Mouse (Mus musculus): ENCODE results near the gene Sec24c. TPM values are rescaled to one million over a fixed set of nuclear protein-coding genes. Genes with fewer than 3 reads are reported as not detected.
"Not testable (repeated sequence)": the region's sequence is repeated elsewhere in the genome, so short reads cannot be mapped to it uniquely, and the experiment has no call there.

Sec24c gene
- polyA plus RNA-seq, 1 experiment from 2014 or later, result 100 TPM

DNA sequence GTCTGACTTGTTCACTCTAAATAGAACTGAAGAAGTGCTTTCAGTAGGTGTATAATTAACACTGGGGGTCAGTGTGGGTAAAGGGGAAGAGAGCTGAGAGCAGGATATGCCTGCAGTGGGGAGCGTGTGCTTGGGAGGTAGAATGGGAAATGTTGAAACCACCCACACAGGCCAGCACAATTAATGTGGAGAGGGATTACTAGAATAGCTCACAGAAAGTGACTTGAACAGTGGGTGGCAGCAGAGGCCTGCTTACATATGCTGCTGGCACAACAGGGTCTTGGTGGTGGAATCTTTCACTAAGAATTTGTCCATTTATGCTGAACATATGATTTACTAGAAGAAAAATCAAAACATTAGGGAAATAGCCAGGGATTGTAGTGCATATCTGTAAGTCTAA is 22.9 kb downstream of the Sec24c start:
- H3K27ac ChIP-seq (ENCODE audit: low read depth), result no peak overlapping the region
- H3K36me3 ChIP-seq (ENCODE audit: insufficient read depth), result peaks cover 42% of the 10 kb centered on the region
- peak overlapping the region; percentile 90; the same call in 1 of the 2 replicates for H3K9ac ChIP-seq
- DNase-seq, result peak; percentile 82
- peak overlapping the region; percentile 76 for H3K4me2 ChIP-seq
- peaks cover 16% of the 10 kb centered on the region for H3K4me1 ChIP-seq (ENCODE audit: insufficient read depth)
- no peaks in the 10 kb centered on the region for H3K27me3 ChIP-seq (ENCODE audit: insufficient read depth, low read length)
- ATAC-seq (ENCODE audit: insufficient read depth), result no peak
- no peaks in the 10 kb centered on the region for H3K9me3 ChIP-seq (ENCODE audit: low read depth, low read length)
- TF ChIP-seq CTCF (IDR thresholded peaks at IDR 0.05; ENCODE audit: low read depth), result peak; percentile 69
- peak overlapping the region; percentile 83 for H3K4me3 ChIP-seq (ENCODE audit: low read depth, low read length)
- 10% methylated on average over 1 of the region's 1 CpGs for WGBS

DNA sequence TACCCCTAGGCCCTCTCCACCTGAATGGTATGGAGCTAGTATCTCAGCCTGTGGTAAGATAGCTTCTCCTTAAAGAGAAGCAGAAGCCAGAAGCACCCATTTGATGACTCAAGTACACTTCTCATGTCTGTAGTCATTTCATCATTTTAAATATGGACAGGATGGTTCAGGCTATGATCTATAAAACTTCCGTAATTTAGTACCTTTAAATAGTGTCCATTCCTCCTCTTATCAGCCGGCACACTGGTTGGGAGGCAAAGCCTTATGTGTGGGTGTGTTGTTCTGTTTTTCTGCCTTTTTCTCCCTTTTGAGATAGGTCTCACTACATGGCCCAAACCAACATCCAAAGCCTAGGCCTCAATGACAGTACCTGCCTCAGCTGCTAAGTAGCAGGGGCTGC is 24.4 kb downstream of the Sec24c start:
- WGBS, result 82% methylated on average over 2 of the region's 2 CpGs
- 0 out of 2 replicates have a peak overlapping the region, but pooled peaks have one; percentile 76 for H3K4me2 ChIP-seq
- no peaks in the 10 kb centered on the region for H3K27me3 ChIP-seq (ENCODE audit: insufficient read depth, low read length)
- H3K27ac ChIP-seq (ENCODE audit: low read depth), result no peak overlapping the region
- H3K4me1 ChIP-seq (ENCODE audit: insufficient read depth), result peaks cover 16% of the 10 kb centered on the region
- ATAC-seq (ENCODE audit: insufficient read depth) (no peak), DNase-seq (no peak)
- H3K4me3 ChIP-seq (ENCODE audit: low read depth, low read length), result no peak overlapping the region
- H3K36me3 ChIP-seq (ENCODE audit: insufficient read depth), result peaks cover 26% of the 10 kb centered on the region
- no peak for TF ChIP-seq CTCF (IDR thresholded peaks at IDR 0.05; ENCODE audit: low read depth)
- H3K9ac ChIP-seq, result no peak overlapping the region
- H3K9me3 ChIP-seq (ENCODE audit: low read depth, low read length), result no peaks in the 10 kb centered on the region

DNA sequence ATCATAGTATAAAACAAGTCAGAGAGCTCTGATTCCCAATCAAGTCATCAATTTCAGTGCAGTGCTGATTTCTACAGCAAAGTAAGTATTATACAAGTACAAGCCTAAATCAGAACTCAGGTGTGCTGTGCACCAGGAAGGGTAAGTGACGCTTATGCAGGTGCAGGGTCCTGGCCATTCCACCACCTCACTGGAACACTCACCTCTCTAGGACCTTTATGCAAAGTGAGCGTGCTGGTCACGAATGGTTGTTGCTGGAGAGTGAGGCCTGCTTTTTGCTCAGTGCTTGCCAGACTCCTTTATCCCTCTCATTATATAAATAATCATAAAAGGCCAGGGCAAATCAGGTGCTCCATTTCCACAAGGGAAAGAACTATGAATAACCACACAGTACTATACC is 26.3 kb downstream of the Sec24c start:
- WGBS, result 76% methylated on average over 3 of the region's 3 CpGs
- Histone ChIP-seq H3K4me1 (ENCODE audit: insufficient read depth) (peaks cover 16% of the 10 kb centered on the region), H3K36me3 (ENCODE audit: insufficient read depth) (peaks cover 28% of the 10 kb centered on the region), H3K9ac (no peak overlapping the region), H3K27ac (ENCODE audit: low read depth) (no peak overlapping the region), H3K9me3 (ENCODE audit: low read depth, low read length) (no peaks in the 10 kb centered on the region), H3K27me3 (ENCODE audit: insufficient read depth, low read length) (no peaks in the 10 kb centered on the region), H3K4me2 (no peak overlapping the region), H3K4me3 (ENCODE audit: low read depth, low read length) (no peak overlapping the region)
- DNase-seq (no peak), ATAC-seq (ENCODE audit: insufficient read depth) (no peak)
- TF ChIP-seq CTCF (IDR thresholded peaks at IDR 0.05; ENCODE audit: low read depth), result no peak

DNA sequence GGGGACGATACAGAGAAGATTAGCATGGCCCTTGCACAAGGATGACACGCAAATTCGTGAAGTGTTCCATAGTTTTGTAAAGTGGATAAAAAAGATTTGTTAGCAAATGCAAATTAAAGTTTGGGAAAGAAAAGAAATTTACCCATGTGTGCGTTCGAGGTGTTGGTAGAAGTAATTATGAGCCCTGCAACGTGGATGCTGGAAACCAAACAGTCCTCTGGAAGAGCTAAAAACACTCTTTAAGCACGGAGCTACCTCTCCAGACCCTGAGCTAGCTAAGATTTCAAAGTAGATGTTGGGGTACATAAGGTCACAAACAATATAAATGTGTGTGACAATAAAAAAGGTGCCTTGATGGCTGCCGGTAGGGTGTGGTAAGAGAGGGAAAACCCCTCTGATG is 27.4 kb downstream of the Sec24c start:
- Histone ChIP-seq H3K27ac (ENCODE audit: low read depth) (peak overlapping the region; percentile 5; the same call in 1 of the 2 replicates), H3K4me1 (ENCODE audit: insufficient read depth) (peaks cover 10% of the 10 kb centered on the region), H3K27me3 (ENCODE audit: insufficient read depth, low read length) (no peaks in the 10 kb centered on the region), H3K9ac (peak overlapping the region; percentile 93; the same call in 1 of the 2 replicates), H3K4me2 (peak overlapping the region; percentile 74), H3K36me3 (ENCODE audit: insufficient read depth) (peaks cover 31% of the 10 kb centered on the region), H3K4me3 (ENCODE audit: low read depth, low read length) (peak overlapping the region; percentile 84), H3K9me3 (ENCODE audit: low read depth, low read length) (no peaks in the 10 kb centered on the region)
- WGBS, result 70% methylated on average over 8 of the region's 8 CpGs
- TF ChIP-seq CTCF (IDR thresholded peaks at IDR 0.05; ENCODE audit: low read depth), result no peak
- DNase-seq (no peak), ATAC-seq (ENCODE audit: insufficient read depth) (no peak)

DNA sequence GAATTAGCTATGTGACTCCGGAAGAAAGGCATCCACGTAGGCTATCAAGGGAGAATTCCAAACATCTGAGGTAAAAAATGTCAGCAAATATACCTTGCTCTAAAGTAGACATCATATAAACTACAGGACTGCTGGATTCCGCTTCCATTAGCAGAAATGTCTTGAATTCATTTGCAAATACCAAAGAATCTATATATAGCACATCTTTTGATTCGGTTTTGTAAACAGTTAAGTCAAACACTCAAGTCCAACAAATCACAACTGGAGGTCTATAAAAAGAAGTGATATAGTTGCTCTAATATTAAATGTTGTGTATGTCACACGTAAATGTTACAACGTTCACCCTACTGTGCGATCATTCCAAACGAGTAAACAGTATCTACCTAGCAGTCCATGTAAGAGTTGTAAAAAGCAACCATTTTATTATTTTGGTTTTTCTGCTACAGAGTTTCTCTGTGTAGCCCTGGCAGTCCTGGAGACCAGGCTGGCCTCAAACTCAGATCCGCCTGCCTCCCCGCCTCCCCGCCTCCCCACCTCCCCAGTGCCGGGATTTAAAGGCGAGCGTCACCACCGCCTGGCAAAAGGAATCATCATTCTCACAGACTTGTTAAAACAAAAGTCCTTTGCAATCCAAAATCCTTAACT is 28.1 kb downstream of the Sec24c start:
- ATAC-seq (ENCODE audit: insufficient read depth) (peak; percentile 35), DNase-seq (peak; percentile 40)
- Histone ChIP-seq H3K4me2 (peak overlapping the region; percentile 74), H3K36me3 (ENCODE audit: insufficient read depth) (peaks cover 31% of the 10 kb centered on the region), H3K4me3 (ENCODE audit: low read depth, low read length) (peak overlapping the region; percentile 84), H3K27ac (ENCODE audit: low read depth) (peak overlapping the region; percentile 94), H3K27me3 (ENCODE audit: insufficient read depth, low read length) (no peaks in the 10 kb centered on the region), H3K4me1 (ENCODE audit: insufficient read depth) (peaks cover 6% of the 10 kb centered on the region), H3K9ac (peak overlapping the region; percentile 93), H3K9me3 (ENCODE audit: low read depth, low read length) (no peaks in the 10 kb centered on the region)
- 5% methylated on average over 15 of the region's 15 CpGs for WGBS
- TF ChIP-seq CTCF (IDR thresholded peaks at IDR 0.05; ENCODE audit: low read depth), result no peak

DNA sequence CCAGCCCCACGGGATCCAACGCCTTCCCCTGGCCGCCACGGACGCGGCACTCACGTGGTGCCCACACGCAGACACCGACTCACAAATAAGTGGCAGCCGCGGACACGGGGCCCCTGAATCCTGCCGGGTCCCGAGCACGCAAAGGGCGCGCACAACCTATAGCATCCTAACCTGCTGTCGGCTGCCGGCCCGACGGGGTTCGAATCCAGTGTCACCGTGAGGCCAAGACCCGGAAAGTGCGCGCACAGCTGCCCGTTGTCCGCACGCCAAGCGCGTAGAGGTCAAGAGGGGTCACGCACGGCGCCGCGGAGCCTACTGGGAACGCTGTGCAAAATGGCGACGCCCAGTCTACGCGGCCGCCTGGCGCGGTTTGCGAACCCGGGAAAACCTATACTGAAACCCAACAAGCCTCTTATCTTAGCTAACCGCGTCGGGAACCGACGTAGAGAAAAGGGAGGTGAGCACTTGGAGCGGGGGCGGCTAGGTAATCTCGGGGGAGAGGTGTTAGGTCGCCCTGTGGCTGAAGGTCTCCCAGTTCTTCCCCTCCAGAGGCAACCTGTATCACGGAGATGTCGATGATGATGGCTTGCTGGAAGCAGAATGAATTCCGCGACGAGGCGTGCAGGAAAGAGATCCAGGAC is 28.8 kb downstream of the Sec24c start, which contains the start of gene Chchd1:
Gene Chchd1 (plus strand): TSS at position 266 of the 641 bp plus-strand sequence.
- peaks cover 6% of the 10 kb centered on the region for H3K4me1 ChIP-seq (ENCODE audit: insufficient read depth)
- DNase-seq, result peak; percentile 95
- H3K4me2 ChIP-seq, result peak within 1 kb of the TSS; percentile 74
- peak within 1 kb of the TSS; percentile 84 for H3K4me3 ChIP-seq (ENCODE audit: low read depth, low read length)
- under 1% methylated on average over 61 of the region's 61 CpGs for WGBS
- H3K27ac ChIP-seq (ENCODE audit: low read depth), result peak within 1 kb of the TSS; percentile 94
- peaks cover 31% of the 10 kb centered on the region for H3K36me3 ChIP-seq (ENCODE audit: insufficient read depth)
- H3K9ac ChIP-seq, result peak within 1 kb of the TSS; percentile 93
- no peaks in the 10 kb centered on the region for H3K9me3 ChIP-seq (ENCODE audit: low read depth, low read length)
- peak; percentile 52 for ATAC-seq (ENCODE audit: insufficient read depth)
- H3K27me3 ChIP-seq (ENCODE audit: insufficient read depth, low read length), result no peaks in the 10 kb centered on the region
- no peak for TF ChIP-seq CTCF (IDR thresholded peaks at IDR 0.05; ENCODE audit: low read depth)

DNA sequence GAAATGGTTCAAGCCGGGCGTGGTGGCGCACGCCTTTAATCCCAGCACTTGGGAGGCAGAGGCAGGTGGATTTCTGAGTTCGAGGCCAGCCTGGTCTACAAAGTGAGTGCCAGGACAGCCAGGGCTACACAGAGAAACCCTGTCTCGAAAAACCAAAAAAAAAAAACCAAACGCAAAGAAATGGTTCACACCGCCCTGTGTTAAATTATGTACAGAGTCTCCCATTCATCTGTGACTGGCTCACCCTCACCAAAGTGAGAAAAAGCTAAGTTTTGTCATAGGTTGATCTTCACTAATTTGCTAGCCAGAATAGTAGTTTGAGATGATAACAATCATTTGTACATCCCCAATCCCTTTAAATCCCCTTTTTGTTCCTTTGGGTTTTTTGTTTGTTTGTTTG is 29.4 kb downstream of the Sec24c start:
- not testable (repeated sequence) for ATAC-seq (ENCODE audit: insufficient read depth); H3K27me3 ChIP-seq (ENCODE audit: insufficient read depth, low read length)
- WGBS, result 5% methylated on average over 8 of the region's 8 CpGs

More for the DNA sequence above, 29.4 kb downstream of the Sec24c start:
- H3K36me3 ChIP-seq (ENCODE audit: insufficient read depth), result peaks cover 25% of the 10 kb centered on the region
- DNase-seq; H3K4me1 ChIP-seq (ENCODE audit: insufficient read depth); H3K9me3 ChIP-seq (ENCODE audit: low read depth, low read length): not testable (repeated sequence)
- peak overlapping the region; percentile 74 for H3K4me2 ChIP-seq
- peak overlapping the region; percentile 93 for H3K9ac ChIP-seq
- H3K27ac ChIP-seq (ENCODE audit: low read depth), result peak overlapping the region; percentile 94
- H3K4me3 ChIP-seq (ENCODE audit: low read depth, low read length), result peak overlapping the region; percentile 84
